Mouse (Mus musculus): Measurements from ENCODE around the gene Tbl1xr1.

Gene Tbl1xr1

GRCm38 (mm10) chr3:22192931-22193330 is 116.5 kb downstream of the Tbl1xr1 start:
- intact Hi-C loops (cut with DNase I) = loop anchor here (5.0 kb wide), 1 partner anchor 1536 kb away; no protein-coding TSS in a partner anchor

- intact Hi-C loops (cut with DNase I) = loop anchor here (5.0 kb wide), 1 partner anchor 1537 kb away; no protein-coding TSS in a partner anchor
These were observed 117.9 kb downstream of the Tbl1xr1 start for GRCm38 (mm10) chr3:22194185-22194856.

- intact Hi-C loops (cut with DNase I) = no loop called here
These were observed 122.3 kb downstream of the Tbl1xr1 start for GRCm38 (mm10) chr3:22198802-22199201.

GRCm38 (mm10) chr3:22204186-22204585 is 127.7 kb downstream of the Tbl1xr1 start:
- intact Hi-C loops (cut with DNase I) = no loop called here

- intact Hi-C loops (cut with DNase I) = no loop called here
These were observed 145.1 kb downstream of the Tbl1xr1 start for GRCm38 (mm10) chr3:22221557-22221956.

- intact Hi-C loops (cut with DNase I) = no loop called here
These were observed 145.9 kb downstream of the Tbl1xr1 start for GRCm38 (mm10) chr3:22222351-22222750.

- intact Hi-C loops (cut with DNase I) = no loop called here
These were observed 146.6 kb downstream of the Tbl1xr1 start for GRCm38 (mm10) chr3:22223023-22223422.

- intact Hi-C loops (cut with DNase I) = no loop called here
These were observed 151.6 kb downstream of the Tbl1xr1 start for GRCm38 (mm10) chr3:22228052-22228451.

- intact Hi-C loops (cut with DNase I) = no loop called here
These were observed 154.2 kb downstream of the Tbl1xr1 start for GRCm38 (mm10) chr3:22230635-22231034.

GRCm38 (mm10) chr3:22238106-22238900 is 161.9 kb downstream of the Tbl1xr1 start:
- intact Hi-C loops (cut with DNase I) = no loop called here

Measured in adrenal gland (tissue).